Mouse (Mus musculus) brain, embryonic 14.5 days (tissue): ENCODE measurements around the gene Ptpn11.

Experiments
- CTCF ChIP-seq: fragments of 200-500 bp; IDR thresholded peaks from 2 replicates; pipeline ENCODE4 v1.5.1; 2012; ENCODE audit warnings: inconsistent platforms, mild to moderate bottlenecking, moderate library complexity, borderline replicate concordance; ENCODE audit not compliant: insufficient read depth, insufficient read length; ENCODE audit errors: extremely low read depth
- POLR2A ChIP-seq: fragments of 200-500 bp; IDR thresholded peaks from 2 replicates; pipeline ENCODE4 v1.6.1; 2012; ENCODE audit warnings: mild to moderate bottlenecking, inconsistent platforms, borderline replicate concordance; ENCODE audit not compliant: poor library complexity, insufficient read depth, insufficient read length, severe bottlenecking; ENCODE audit errors: extremely low read depth

DNA sequence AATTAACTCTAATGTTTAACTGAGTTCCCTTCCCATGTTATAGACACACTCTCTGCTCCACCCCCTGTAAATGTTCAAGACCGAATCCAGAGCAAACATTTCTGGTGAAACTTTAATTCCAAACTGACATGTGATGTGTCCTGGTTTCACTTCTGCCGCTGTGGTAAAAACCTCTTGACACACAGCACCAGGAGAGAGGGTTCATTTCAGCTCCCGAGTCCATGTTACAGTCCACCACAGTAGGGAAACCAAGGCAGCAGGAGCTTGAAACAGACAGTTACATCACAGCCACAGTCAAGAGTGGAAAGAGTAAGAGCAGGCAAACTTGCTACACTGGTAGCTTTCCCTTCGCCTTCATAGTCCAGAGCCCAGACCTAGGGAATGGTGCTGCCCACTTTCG lies 94.5 kb downstream of the Ptpn11 start:
- no peak for TF ChIP-seq POLR2A
- TF ChIP-seq CTCF = no peak
